Mouse (Mus musculus): ENCODE data around the gene Tcam1. TPM values are rescaled to one million over a fixed set of nuclear protein-coding genes. Genes with fewer than 3 reads are reported as not detected.

Gene Tcam1
- total RNA-seq (2023): 0.16 TPM in 1 of 2 replicates, not detected in the other

GRCm38 (mm10) chr11:106276454-106276853, at the start of gene Tcam1:
Tcam1 (plus strand) TSS chr11:106276672.

GRCm38 (mm10) chr11:106255685-106256451, 20.6 kb upstream of the Tcam1 start, which contains the start of the genes Ftsj3 and Psmc5:
Ftsj3 (minus strand) TSS chr11:106256079.
Psmc5 (plus strand) TSS chr11:106256154.

GRCm38 (mm10) chr11:106272644-106273310, 3.7 kb upstream of the Tcam1 start, which contains the start of gene Smarcd2:
Smarcd2 (minus strand) TSS chr11:106272972.

DNA sequence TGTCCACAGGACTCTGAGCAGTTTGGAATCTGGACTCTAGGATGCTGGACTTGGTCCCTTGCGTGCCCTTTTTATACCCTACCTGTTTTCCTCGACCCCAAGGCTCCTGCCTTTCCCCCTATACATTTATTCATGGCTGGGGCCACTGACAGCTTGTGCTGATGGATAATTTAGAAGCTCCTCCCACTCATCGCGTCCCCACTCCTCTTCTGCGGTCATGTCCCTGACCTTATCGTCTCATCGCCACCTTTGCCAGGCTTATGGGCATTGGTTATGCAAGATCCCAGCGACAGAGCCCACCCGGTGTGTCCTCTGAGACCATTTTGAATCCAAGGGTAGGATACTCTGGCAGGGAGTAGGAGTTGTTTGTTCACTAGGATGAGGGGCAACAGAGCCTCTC, 25.3 kb downstream of the Tcam1 start, which contains the start of gene Gh:
Gh (minus strand) TSS at position 101 of the 400 bp plus-strand sequence.

DNA sequence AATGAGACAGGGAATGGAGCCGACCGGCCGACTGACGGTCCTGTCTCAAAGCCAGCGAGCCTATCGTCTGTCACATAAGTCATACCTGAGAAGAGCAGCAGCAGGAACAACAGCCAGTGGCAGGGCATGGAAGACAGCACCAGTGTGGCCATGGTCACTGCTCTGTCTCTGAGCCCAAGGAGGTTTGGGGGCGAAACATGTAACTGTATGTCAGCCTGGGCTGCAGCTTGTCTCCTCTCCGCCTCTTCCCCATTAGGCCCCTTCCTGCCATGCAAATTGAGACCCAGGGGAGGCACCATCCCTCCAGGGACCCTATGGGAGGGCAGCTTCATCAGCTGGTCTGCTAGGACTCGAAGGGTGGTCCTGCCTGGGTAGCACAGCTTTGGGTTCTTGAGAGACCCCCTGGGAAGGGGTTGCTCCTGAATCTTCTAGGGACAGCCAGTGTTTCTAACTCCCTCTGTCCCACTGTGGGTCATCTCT, 37.9 kb downstream of the Tcam1 start, which contains the start of gene Cd79b:
Cd79b (minus strand) TSS at position 430 of the 480 bp plus-strand sequence.

Other genes starting within 250 kb of the Tcam1 start
- 43.3 and 48.1 TPM in 2 replicates for gene Dcaf7, start 239.8 kb upstream of the Tcam1 start, total RNA-seq (2023)
- gene Taco1, start 210.6 kb upstream of the Tcam1 start, total RNA-seq (2023): 3.5 and 4.1 TPM in 2 replicates
- gene Map3k3, start 192.1 kb upstream of the Tcam1 start, total RNA-seq (2023): 193 and 212 TPM in 2 replicates
- 2.3 and 4.2 TPM in 2 replicates for gene Gm10840, start 115.8 kb upstream of the Tcam1 start, total RNA-seq (2023)
- 392 and 416 TPM in 2 replicates for gene Limd2, start 115.8 kb upstream of the Tcam1 start, total RNA-seq (2023)
- 19.7 and 23.4 TPM in 2 replicates for gene Strada, start 74.5 kb upstream of the Tcam1 start, total RNA-seq (2023)
- 22.5 and 24.8 TPM in 2 replicates for gene Ccdc47, start 60.3 kb upstream of the Tcam1 start, total RNA-seq (2023)
- gene Ddx42, start 59.7 kb upstream of the Tcam1 start, total RNA-seq (2023): 35.1 and 40.9 TPM in 2 replicates
- 11.2 and 27.4 TPM in 2 replicates for gene Ftsj3, start 20.6 kb upstream of the Tcam1 start, total RNA-seq (2023)
- 26.6 and 32.7 TPM in 2 replicates for gene Psmc5, start 20.5 kb upstream of the Tcam1 start, total RNA-seq (2023)
- 74.7 and 86.4 TPM in 2 replicates for gene Smarcd2, start 3.7 kb upstream of the Tcam1 start, total RNA-seq (2023)
- not detected in 2 replicates for gene Gh, start 25.2 kb downstream of the Tcam1 start, total RNA-seq (2023)
- 3.8 and 15.6 TPM in 2 replicates for gene Cd79b, start 38.1 kb downstream of the Tcam1 start, total RNA-seq (2023)
- 0.07 and 0.09 TPM in 2 replicates for gene Scn4a, start 76.6 kb downstream of the Tcam1 start, total RNA-seq (2023)
- gene Prr29, start 88.8 kb downstream of the Tcam1 start, total RNA-seq (2023): not detected in 2 replicates
- 8.5 and 16.0 TPM in 2 replicates for gene Icam2, start 111.4 kb downstream of the Tcam1 start, total RNA-seq (2023)
- gene Ern1, start 211.2 kb downstream of the Tcam1 start, total RNA-seq (2023): 43.2 and 55.9 TPM in 2 replicates